Mouse (Mus musculus): ENCODE results near the gene Jade2. TPM values are rescaled to one million over a fixed set of nuclear protein-coding genes. Genes with fewer than 3 reads are reported as not detected.

The Jade2 gene
- polyA plus RNA-seq, 1 experiment = 24.2 TPM

DNA sequence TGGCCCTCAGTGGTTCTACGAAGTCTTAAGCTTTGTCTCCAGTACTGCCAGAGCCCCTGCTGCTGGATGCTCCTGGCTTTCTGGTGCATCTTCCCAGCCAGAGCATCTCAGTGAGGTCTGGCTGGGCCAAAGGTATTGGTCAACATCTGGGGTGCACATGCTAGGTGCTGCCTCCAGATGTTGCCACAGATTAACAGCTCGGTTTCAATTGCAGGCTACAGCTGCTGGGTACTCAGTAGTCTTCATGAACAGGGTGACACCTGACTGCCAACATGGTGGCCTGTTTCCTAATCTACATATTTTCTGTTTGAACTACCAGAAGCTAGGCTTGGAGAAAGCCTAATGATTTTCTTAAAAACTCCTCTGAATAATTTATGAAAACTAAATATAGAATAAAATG lies 18.3 kb downstream of the Jade2 start:
- H3K4me3 ChIP-seq (ENCODE audit: insufficient read depth, low read length) = no peak overlapping the region
- H3K4me1 ChIP-seq (ENCODE audit: control insufficient read depth, insufficient read depth, low read length) = no peaks in the 10 kb centered on the region
- no peak for TF ChIP-seq POLR2A (IDR thresholded peaks at IDR 0.05; ENCODE audit: extremely low read depth, insufficient read depth, low read length)
- no peak for TF ChIP-seq CTCF (IDR thresholded peaks at IDR 0.05; ENCODE audit: extremely low read depth, insufficient read depth, low read length)
- H3K27ac ChIP-seq (ENCODE audit: insufficient read depth, low read length) = no peak overlapping the region

DNA sequence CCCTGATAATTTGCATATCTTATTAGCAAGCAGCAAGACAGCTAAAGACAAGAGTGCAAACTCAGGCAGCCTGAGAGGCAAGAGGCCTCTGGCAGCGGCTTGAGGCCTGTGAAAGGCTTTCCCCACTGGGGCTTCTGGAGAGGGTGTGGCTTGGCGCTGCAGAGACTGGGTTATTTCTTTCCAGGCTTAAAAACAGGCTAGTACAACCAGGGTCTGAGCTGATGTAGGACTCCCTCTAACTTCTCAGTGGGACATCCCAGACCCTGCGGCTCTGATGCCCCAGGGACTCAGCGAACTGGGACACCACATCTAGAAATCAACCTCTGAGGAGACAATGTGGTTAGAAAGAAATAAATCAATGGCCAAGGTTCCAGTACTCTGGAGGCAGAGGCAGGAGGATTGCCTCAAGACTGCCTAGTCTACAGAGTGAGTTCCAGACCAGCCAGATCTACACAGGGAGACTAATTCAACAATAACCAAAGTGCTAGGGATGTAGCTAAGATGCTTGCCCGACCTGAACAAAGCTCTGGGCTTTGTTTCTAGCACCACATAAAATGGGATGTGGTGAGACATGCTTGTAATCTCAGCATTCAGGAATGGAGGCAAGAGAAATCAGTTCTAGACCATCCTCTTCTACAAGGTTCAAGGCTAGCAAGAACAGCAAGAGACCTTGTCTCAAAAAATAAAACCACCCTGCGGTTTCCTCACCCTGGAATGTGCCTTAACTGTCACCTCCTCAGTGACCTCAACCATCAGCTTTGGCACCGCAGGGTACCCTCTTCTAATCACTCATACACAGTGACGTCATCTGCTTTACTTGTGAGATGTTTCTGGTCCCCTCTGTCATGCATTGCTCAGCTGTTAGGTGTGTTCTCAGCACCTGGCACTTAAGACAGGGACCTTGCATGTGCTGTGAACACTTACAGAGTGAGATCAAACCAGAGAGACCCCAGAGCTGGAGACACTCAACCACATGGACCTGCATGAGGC lies 20.0 kb downstream of the Jade2 start:
- TF ChIP-seq CTCF (IDR thresholded peaks at IDR 0.05; ENCODE audit: extremely low read depth, insufficient read depth, low read length) = no peak
- TF ChIP-seq POLR2A (IDR thresholded peaks at IDR 0.05; ENCODE audit: extremely low read depth, insufficient read depth, low read length) = no peak
- peaks cover 3% of the 10 kb centered on the region; the same call in 1 of the 2 replicates for H3K4me1 ChIP-seq (ENCODE audit: control insufficient read depth, insufficient read depth, low read length)
- H3K27ac ChIP-seq (ENCODE audit: insufficient read depth, low read length) = no peak overlapping the region
- no peak overlapping the region for H3K4me3 ChIP-seq (ENCODE audit: insufficient read depth, low read length)

DNA sequence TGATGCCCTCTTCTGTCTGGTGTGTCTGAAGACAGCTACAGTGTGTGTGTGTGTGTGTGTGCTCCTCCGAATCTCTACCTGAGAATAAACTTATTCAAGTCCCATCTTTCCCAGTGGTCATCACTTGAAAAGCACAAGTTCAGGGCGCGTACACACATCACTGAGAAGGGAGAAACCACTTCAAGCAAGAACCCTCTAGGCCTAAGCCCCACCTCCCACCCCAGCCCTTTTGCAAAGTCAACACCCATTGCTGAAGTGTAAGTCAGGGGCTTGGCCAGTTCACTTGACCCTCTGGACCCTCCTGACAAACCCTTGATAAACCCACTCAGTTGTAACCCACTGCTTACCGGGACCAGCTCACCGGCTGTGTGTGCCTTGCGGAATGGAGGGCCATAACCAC lies 20.9 kb downstream of the Jade2 start:
- peaks cover 3% of the 10 kb centered on the region; the same call in 1 of the 2 replicates for H3K4me1 ChIP-seq (ENCODE audit: control insufficient read depth, insufficient read depth, low read length)
- TF ChIP-seq CTCF (IDR thresholded peaks at IDR 0.05; ENCODE audit: extremely low read depth, insufficient read depth, low read length) (no peak), POLR2A (IDR thresholded peaks at IDR 0.05; ENCODE audit: extremely low read depth, insufficient read depth, low read length) (no peak)
- no peak overlapping the region for H3K27ac ChIP-seq (ENCODE audit: insufficient read depth, low read length)
- no peak overlapping the region for H3K4me3 ChIP-seq (ENCODE audit: insufficient read depth, low read length)

DNA sequence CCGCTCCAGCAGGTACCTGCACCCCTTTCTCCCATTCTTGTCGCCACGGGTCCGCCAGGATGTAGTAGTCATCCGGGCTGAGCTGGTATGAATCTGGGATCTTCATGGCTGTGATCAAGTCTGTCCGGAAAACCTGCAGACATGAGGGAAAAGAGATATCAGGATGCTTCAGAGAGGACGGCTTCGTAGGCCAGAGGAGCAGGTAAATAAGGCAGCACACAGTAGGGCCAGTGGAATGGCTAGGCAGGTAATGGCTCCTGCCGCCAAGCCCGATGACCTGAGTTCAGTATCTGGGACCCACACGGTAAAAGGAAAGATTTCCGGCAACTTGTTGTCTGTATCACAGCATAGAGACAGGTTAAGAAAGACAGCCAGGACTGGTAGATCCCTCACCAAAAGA lies 21.9 kb downstream of the Jade2 start:
- Histone ChIP-seq H3K4me3 (ENCODE audit: insufficient read depth, low read length) (no peak overlapping the region), H3K27ac (ENCODE audit: insufficient read depth, low read length) (no peak overlapping the region)
- TF ChIP-seq POLR2A (IDR thresholded peaks at IDR 0.05; ENCODE audit: extremely low read depth, insufficient read depth, low read length) = no peak
- no peak for TF ChIP-seq CTCF (IDR thresholded peaks at IDR 0.05; ENCODE audit: extremely low read depth, insufficient read depth, low read length)

DNA sequence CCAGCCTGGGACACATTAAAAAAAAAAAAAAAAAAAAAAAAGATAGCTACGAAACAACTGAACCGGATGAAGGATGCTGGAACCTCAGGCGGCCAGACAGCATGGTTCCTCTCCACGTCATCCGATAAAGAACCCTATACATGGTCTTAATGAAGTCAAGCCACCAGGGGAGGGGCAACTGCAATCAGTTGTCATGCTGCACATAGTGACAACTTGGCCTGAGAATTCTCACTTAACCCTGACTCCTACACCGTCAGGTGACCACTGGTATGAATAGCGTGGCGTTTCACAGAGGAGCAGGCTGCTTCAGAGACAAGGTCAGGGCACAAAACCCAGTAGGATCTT lies 23.4 kb downstream of the Jade2 start:
- Histone ChIP-seq H3K27ac (ENCODE audit: insufficient read depth, low read length) (no peak overlapping the region), H3K4me3 (ENCODE audit: insufficient read depth, low read length) (no peak overlapping the region), H3K4me1 (ENCODE audit: control insufficient read depth, insufficient read depth, low read length) (peaks cover 3% of the 10 kb centered on the region; the same call in 1 of the 2 replicates)
- TF ChIP-seq POLR2A (IDR thresholded peaks at IDR 0.05; ENCODE audit: extremely low read depth, insufficient read depth, low read length) (no peak), CTCF (IDR thresholded peaks at IDR 0.05; ENCODE audit: extremely low read depth, insufficient read depth, low read length) (no peak)

More for the DNA sequence above, 21.9 kb downstream of the Jade2 start:
- H3K4me1 ChIP-seq (ENCODE audit: control insufficient read depth, insufficient read depth, low read length) = peaks cover 3% of the 10 kb centered on the region; the same call in 1 of the 2 replicates

DNA sequence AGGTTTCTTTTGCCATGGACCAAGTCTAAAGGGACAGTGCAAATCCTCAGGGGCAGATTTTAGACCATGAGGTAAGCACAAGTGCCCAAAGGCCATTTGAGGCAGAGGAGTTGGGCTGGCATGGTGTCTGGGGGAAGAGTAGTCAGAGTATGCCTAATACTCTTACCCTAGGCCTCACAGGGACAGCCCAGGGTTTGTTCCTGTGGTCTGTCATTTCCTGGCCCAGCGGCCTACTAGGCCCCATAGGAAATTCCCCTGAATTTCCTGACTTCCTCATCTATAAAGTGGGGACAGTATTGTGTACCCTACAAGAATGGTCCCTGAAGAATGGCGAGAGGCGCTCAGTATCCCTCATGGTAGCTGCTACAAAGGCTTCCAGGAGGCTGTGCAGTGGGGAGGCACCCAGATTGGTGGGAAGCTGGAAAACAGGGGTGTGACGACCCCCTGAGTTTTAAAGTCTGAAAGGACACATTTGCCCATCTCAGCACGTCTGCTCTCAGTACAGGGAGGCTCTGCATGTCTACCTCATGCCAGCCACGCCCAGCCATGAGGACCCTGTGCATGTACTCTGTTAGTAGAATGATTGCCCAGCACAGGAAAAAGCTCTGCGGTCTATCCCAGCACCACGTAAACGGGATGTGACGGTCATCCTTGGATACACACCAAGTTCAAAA lies 23.9 kb downstream of the Jade2 start:
- Histone ChIP-seq H3K27ac (ENCODE audit: insufficient read depth, low read length) (no peak overlapping the region), H3K4me3 (ENCODE audit: insufficient read depth, low read length) (no peak overlapping the region), H3K4me1 (ENCODE audit: control insufficient read depth, insufficient read depth, low read length) (peaks cover 3% of the 10 kb centered on the region; the same call in 1 of the 2 replicates)
- no peak for TF ChIP-seq CTCF (IDR thresholded peaks at IDR 0.05; ENCODE audit: extremely low read depth, insufficient read depth, low read length)
- TF ChIP-seq POLR2A (IDR thresholded peaks at IDR 0.05; ENCODE audit: extremely low read depth, insufficient read depth, low read length) = no peak

DNA sequence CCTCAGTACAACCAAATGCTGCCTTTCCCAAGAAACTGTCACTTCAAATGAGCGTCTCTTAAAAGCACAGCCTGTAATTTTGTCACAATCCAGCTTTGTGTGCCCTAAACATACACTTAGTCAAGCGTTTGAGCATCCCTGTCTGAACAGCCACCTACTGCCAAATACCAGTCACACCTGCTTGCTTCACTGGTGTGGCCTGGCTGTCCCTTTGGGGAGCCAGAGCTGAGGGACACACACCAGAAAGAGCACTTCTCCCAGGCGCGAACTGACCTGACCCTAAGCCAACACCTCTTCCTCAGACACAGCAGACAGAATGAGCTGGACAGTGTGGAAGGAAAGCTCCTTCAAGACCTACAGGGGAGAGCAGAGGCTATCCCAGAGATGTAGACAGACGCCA lies 24.5 kb downstream of the Jade2 start:
- Histone ChIP-seq H3K27ac (ENCODE audit: insufficient read depth, low read length) (no peak overlapping the region), H3K4me1 (ENCODE audit: control insufficient read depth, insufficient read depth, low read length) (peaks cover 3% of the 10 kb centered on the region; the same call in 1 of the 2 replicates), H3K4me3 (ENCODE audit: insufficient read depth, low read length) (no peak overlapping the region)
- TF ChIP-seq CTCF (IDR thresholded peaks at IDR 0.05; ENCODE audit: extremely low read depth, insufficient read depth, low read length) (no peak), POLR2A (IDR thresholded peaks at IDR 0.05; ENCODE audit: extremely low read depth, insufficient read depth, low read length) (no peak)

DNA sequence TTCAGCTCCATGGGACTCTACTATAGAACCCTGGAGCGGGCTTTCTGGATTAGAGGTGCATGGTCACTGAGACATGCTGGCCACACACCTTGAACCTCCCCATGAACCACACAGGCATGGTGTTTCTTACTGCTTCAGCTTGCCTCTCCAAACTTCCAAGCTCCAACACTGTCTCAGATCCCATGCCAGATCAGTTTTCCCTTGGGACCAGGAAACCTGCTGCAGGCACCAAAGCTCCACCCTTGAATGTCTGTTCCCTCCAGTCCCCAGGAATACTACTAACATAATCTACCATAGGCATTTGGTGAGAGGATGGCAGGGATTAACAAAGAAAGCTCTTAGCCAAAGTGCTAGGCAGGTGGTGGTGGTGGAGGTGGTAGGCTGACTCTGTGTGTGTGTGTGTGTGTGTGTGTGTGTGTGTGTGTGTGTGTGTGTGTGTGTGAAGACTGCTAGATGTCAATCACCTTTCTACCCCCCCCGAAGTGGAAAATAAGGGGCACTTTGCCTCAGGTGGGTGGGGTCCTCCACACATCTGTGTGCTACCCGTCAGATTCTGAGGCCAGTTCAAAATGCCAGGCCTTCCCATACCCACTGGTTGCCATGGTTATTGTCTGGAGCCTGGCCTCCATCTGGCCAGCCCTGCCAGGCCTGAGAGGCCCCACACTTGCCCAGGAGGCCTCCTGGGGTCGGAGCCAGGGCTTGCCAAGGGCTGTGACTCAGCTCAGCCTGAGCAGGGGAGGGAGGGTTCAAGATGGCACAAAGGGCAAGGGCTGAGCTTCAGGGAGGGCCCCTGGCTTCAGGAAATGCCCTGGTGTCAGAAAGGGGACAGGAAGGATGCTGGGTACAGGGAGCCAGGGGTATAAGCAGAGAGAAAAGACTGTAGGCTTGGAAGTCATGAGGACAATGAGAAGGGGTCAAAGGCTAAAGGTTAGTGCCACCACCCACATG lies 25.2 kb downstream of the Jade2 start:
- TF ChIP-seq CTCF (IDR thresholded peaks at IDR 0.05; ENCODE audit: extremely low read depth, insufficient read depth, low read length) = no peak
- TF ChIP-seq POLR2A (IDR thresholded peaks at IDR 0.05; ENCODE audit: extremely low read depth, insufficient read depth, low read length) = no peak
- no peak overlapping the region for H3K4me3 ChIP-seq (ENCODE audit: insufficient read depth, low read length)
- H3K4me1 ChIP-seq (ENCODE audit: control insufficient read depth, insufficient read depth, low read length) = peaks cover 3% of the 10 kb centered on the region; the same call in 1 of the 2 replicates
- H3K27ac ChIP-seq (ENCODE audit: insufficient read depth, low read length) = no peak overlapping the region
